Mouse (Mus musculus) MEL (cell line): Measurements from ENCODE around the gene Txnrd2. TPM values are rescaled to one million over a fixed set of nuclear protein-coding genes. Genes with fewer than 3 reads are reported as not detected.

ENCODE experiments used
- DNase-seq: peaks from one replicate; pipeline ENCODE4 v3.0.0; 2011; ENCODE audit warnings: low read depth, low spot score
- H3K27ac ChIP-seq: 2 replicates; pipeline ENCODE4 v1.5.1; 2012; ENCODE audit warnings: low read depth, mild to moderate bottlenecking, control low read depth, low read length, moderate library complexity; ENCODE audit not compliant: control insufficient read depth
- H3K27me3 ChIP-seq, 2 experiments: fragments of 150-350 bp in 1 of 2; sonication (generic) in 1 of 2; 2 replicates each; pipeline ENCODE4 v1.6.1; 2012; ENCODE audit warnings: low read length in 2 of 2, mild to moderate bottlenecking in 2 of 2, improper control_type of control experiment in 1 of 2, moderate library complexity in 1 of 2; ENCODE audit not compliant: insufficient read depth in 2 of 2, control insufficient read depth in 1 of 2
- H3K36me3 ChIP-seq, 2 experiments: 2 replicates each; pipeline ENCODE4 v1.6.1; 2012 to 2014; ENCODE audit warnings: low read length in 2 of 2, improper control_type of control experiment in 1 of 2, inconsistent platforms in 1 of 2, mild to moderate bottlenecking in 1 of 2; ENCODE audit not compliant: insufficient read depth in 2 of 2, control insufficient read depth in 1 of 2
- H3K4me1 ChIP-seq, 2 experiments: fragments of 150-350 bp in 1 of 2; sonication (generic) in 1 of 2; 2 replicates each; pipeline ENCODE4 v1.6.1; 2012; ENCODE audit warnings: low read length in 2 of 2, improper control_type of control experiment in 1 of 2, mild to moderate bottlenecking in 1 of 2; ENCODE audit not compliant: insufficient read depth in 2 of 2, control insufficient read depth in 1 of 2
- H3K4me3 ChIP-seq, 2 experiments: fragments of 150-350 bp in 1 of 2; sonication (generic) in 1 of 2; 2 replicates each; pipeline ENCODE4 v1.5.1; 2012; ENCODE audit warnings: low read depth in 2 of 2, low read length in 2 of 2, mild to moderate bottlenecking in 2 of 2, moderate library complexity in 2 of 2, control low read depth in 1 of 2, improper control_type of control experiment in 1 of 2; ENCODE audit not compliant: control insufficient read depth in 1 of 2, insufficient read depth in 1 of 2
- H3K79me2 ChIP-seq: 2 replicates; pipeline ENCODE4 v1.6.1; 2012; ENCODE audit warnings: mild to moderate bottlenecking, low read length, moderate library complexity; ENCODE audit not compliant: control insufficient read depth, poor library complexity, insufficient read depth
- H3K9ac ChIP-seq: 2 replicates; pipeline ENCODE4 v1.6.1; 2012; ENCODE audit warnings: low read depth, mild to moderate bottlenecking, control low read depth, low read length, moderate library complexity; ENCODE audit not compliant: control insufficient read depth, poor library complexity, severe bottlenecking
- H3K9me3 ChIP-seq: fragments of 150-350 bp; sonication (generic); replicated peaks from 2 replicates; pipeline ENCODE4 v1.6.1; 2012; ENCODE audit warnings: mild to moderate bottlenecking, low read length, improper control_type of control experiment, moderate library complexity; ENCODE audit not compliant: insufficient read depth
- CHD1 ChIP-seq: IDR thresholded peaks from 2 replicates; pipeline ENCODE4 v1.6.1; 2012; ENCODE audit warnings: low read depth, mild to moderate bottlenecking, inconsistent platforms, low read length, improper control_type of control experiment
- CHD2 ChIP-seq: IDR thresholded peaks from 2 replicates; pipeline ENCODE4 v1.6.1; 2011; ENCODE audit warnings: low read length, improper control_type of control experiment
- E2F4 ChIP-seq: IDR thresholded peaks from 2 replicates; pipeline ENCODE4 v1.6.1; 2011; ENCODE audit warnings: low read depth, low read length, improper control_type of control experiment, borderline replicate concordance
- ELF1 ChIP-seq: IDR thresholded peaks from 2 replicates; pipeline ENCODE4 v1.6.1; 2014; ENCODE audit warnings: low read depth, mild to moderate bottlenecking, inconsistent platforms, low read length, improper control_type of control experiment, moderate library complexity
- JUND ChIP-seq: IDR thresholded peaks from 2 replicates; pipeline ENCODE4 v1.6.1; 2011; ENCODE audit warnings: low read depth, mild to moderate bottlenecking, improper control_type of control experiment, low read length
- MAZ ChIP-seq: IDR thresholded peaks from 2 replicates; pipeline ENCODE4 v1.6.1; 2012; ENCODE audit warnings: low read depth, mild to moderate bottlenecking, inconsistent platforms, low read length, improper control_type of control experiment
- MEF2A ChIP-seq: IDR thresholded peaks from 2 replicates; pipeline ENCODE4 v1.6.1; 2014; ENCODE audit warnings: low read depth, mild to moderate bottlenecking, inconsistent platforms, low read length, improper control_type of control experiment; ENCODE audit not compliant: poor library complexity, insufficient replicate concordance, severe bottlenecking; ENCODE audit errors: extremely low read depth
- MXI1 ChIP-seq: IDR thresholded peaks from 2 replicates; pipeline ENCODE4 v1.6.1; 2011; ENCODE audit warnings: mild to moderate bottlenecking, low read depth, low read length, improper control_type of control experiment
- MYC ChIP-seq: IDR thresholded peaks from 2 replicates; pipeline ENCODE4 v1.6.1; 2011; ENCODE audit warnings: low read depth, mild to moderate bottlenecking, low read length, improper control_type of control experiment, moderate library complexity
- NELFE ChIP-seq: IDR thresholded peaks from 2 replicates; pipeline ENCODE4 v1.6.1; 2011; ENCODE audit warnings: low read depth, low read length, improper control_type of control experiment
- RCOR1 ChIP-seq: IDR thresholded peaks from 2 replicates; pipeline ENCODE4 v1.6.1; 2012; ENCODE audit warnings: low read depth, mild to moderate bottlenecking, inconsistent platforms, low read length, improper control_type of control experiment
- SIN3A ChIP-seq: IDR thresholded peaks from 2 replicates; pipeline ENCODE4 v1.6.1; 2012; ENCODE audit warnings: low read length, improper control_type of control experiment, inconsistent platforms
- TAL1 ChIP-seq: IDR thresholded peaks from 2 replicates; pipeline ENCODE4 v1.6.1; 2012; ENCODE audit warnings: mild to moderate bottlenecking, inconsistent platforms, low read length, moderate library complexity, mixed read lengths
- USF1 ChIP-seq: IDR thresholded peaks from 2 replicates; pipeline ENCODE4 v1.6.1; 2014; ENCODE audit warnings: low read depth, mild to moderate bottlenecking, inconsistent platforms, low read length, improper control_type of control experiment, moderate library complexity
- USF2 ChIP-seq, 2 experiments: IDR thresholded peaks; 2 replicates each; pipeline ENCODE4 v1.6.1; 2011 to 2012; ENCODE audit warnings: improper control_type of control experiment in 2 of 2, low read length in 2 of 2, borderline replicate concordance in 1 of 2, inconsistent platforms in 1 of 2, low read depth in 1 of 2, mild to moderate bottlenecking in 1 of 2; ENCODE audit not compliant: insufficient read depth in 1 of 2
- ZMIZ1 ChIP-seq: IDR thresholded peaks from 2 replicates; pipeline ENCODE4 v1.6.1; 2012; ENCODE audit warnings: low read depth, mild to moderate bottlenecking, inconsistent platforms, low read length, improper control_type of control experiment, moderate library complexity
- polyA plus RNA-seq, 2 experiments: library from polyadenylated mRNA; stranded (reverse) in 1 of 2; unstranded in 1 of 2; fragments of >175 nt in 1 of 2; fragments of >200 nt in 1 of 2; gene quantifications; 2 replicates each; pipeline versions ENCODE4 v1.2.1 to v1.2.4; 2012; ENCODE audit warnings: low replicate concordance in 2 of 2, low read depth in 1 of 2; ENCODE audit not compliant: insufficient read length in 2 of 2, insufficient read depth in 1 of 2, missing spikeins in 1 of 2
- total RNA-seq: library from RNA; depleted of rRNA; stranded (reverse); fragments of 300-350 nt; gene quantifications from 2 replicates; pipeline ENCODE4 v1.2.3, GENCODE M21; 2012

The Txnrd2 gene
- total and polyA plus RNA-seq, 3 experiments: 31.2 to 46.8 TPM; not detected in 1

GRCm38 (mm10) chr16:18506524-18507199 is 80.5 kb downstream of the Txnrd2 start:
- H3K27ac ChIP-seq: no peak overlapping the region
- no peak for TF ChIP-seq SIN3A
- TF ChIP-seq ZMIZ1: no peak
- TF ChIP-seq JUND: no peak
- TF ChIP-seq USF2 (IDR thresholded peaks at IDR 0.05; ENCODE audit: borderline replicate concordance in 1 of 2, insufficient read depth in 1 of 2, low read depth in 1 of 2, low read length in 2 of 2): no peak
- TF ChIP-seq MEF2A: no peak
- TF ChIP-seq MYC: no peak
- no peak for TF ChIP-seq USF1
- no peak for TF ChIP-seq TAL1
- TF ChIP-seq NELFE: no peak
- TF ChIP-seq E2F4: no peak
- TF ChIP-seq RCOR1: no peak
- TF ChIP-seq MXI1: no peak
- no peak for TF ChIP-seq CHD2
- no peak for DNase-seq
- H3K4me3 ChIP-seq: no peak overlapping the region
- no peaks in the 10 kb centered on the region for H3K9me3 ChIP-seq
- H3K27me3 ChIP-seq: no peaks in the 10 kb centered on the region
- 0 out of 2 replicates have a peak, but pooled peaks cover under 1% of the 10 kb centered on the region for H3K79me2 ChIP-seq
- H3K9ac ChIP-seq: no peak overlapping the region
- H3K36me3 ChIP-seq: no peaks in the 10 kb centered on the region; a peak in 2 of 4 replicates
- H3K4me1 ChIP-seq: no peaks in the 10 kb centered on the region

- no peak overlapping the region for H3K27ac ChIP-seq
- no peaks in the 10 kb centered on the region for H3K27me3 ChIP-seq
- no peaks in the 10 kb centered on the region for H3K9me3 ChIP-seq
- H3K9ac ChIP-seq: no peak overlapping the region
- no peak for DNase-seq
- TF ChIP-seq CHD1 (no peak), ELF1 (no peak), JUND (no peak), MAZ (no peak), RCOR1 (no peak)
- no peaks in the 10 kb centered on the region for H3K79me2 ChIP-seq
- no peak overlapping the region for H3K4me3 ChIP-seq
- no peaks in the 10 kb centered on the region; a peak in 2 of 4 replicates for H3K36me3 ChIP-seq
- H3K4me1 ChIP-seq: no peaks in the 10 kb centered on the region
Observed at GRCm38 (mm10) chr16:18507200-18507549, 81.0 kb downstream of the Txnrd2 start.
